8 mouse cellular contexts compared by ENCODE assay signal in genomic region chr11:69331152-69331551, GRCm38 (mm10). TPM values are rescaled to one million over a fixed set of nuclear protein-coding genes. Genes with fewer than 3 reads are reported as not detected.
DNase-seq lines count a peak whose midpoint lies in the region; ATAC-seq and TF ChIP-seq lines count a peak whose summit lies in the region.

No protein-coding gene starts in this region.

- peaks cover 56% of the 10 kb centered on the region for H3K4me1 ChIP-seq in liver, embryonic 12.5 days
- H3K4me1 ChIP-seq in hindbrain, embryonic 12.5 days = peaks cover 23% of the 10 kb centered on the region
- peaks cover 8% of the 10 kb centered on the region; the same call in 1 of the 2 replicates for H3K4me1 ChIP-seq in midbrain, postnatal 0 days (ENCODE audit: insufficient read depth, low read length)

- peak overlapping the region; percentile 78 for H3K4me2 ChIP-seq in liver, embryonic 12.5 days
- H3K4me2 ChIP-seq in hindbrain, embryonic 12.5 days (replicated peaks) = peak overlapping the region; percentile 66
- peak overlapping the region; percentile 57; the same call in 1 of the 2 replicates for H3K4me2 ChIP-seq in midbrain, postnatal 0 days (ENCODE audit: low read depth, low read length, poor library complexity, severe bottlenecking)

- ATAC-seq in liver, embryonic 12.5 days = no peak
- ATAC-seq in hindbrain, embryonic 12.5 days (ENCODE audit: low FRiP score) = no peak
- ATAC-seq in midbrain, postnatal 0 days (ENCODE audit: low FRiP score) = no peak
- no peak for ATAC-seq in CD4-positive, CD25-positive, alpha-beta regulatory T cell, adult 4 months

- WGBS in liver, embryonic 12.5 days (ENCODE audit: insufficient replicate concordance) = 77% methylated on average over 6 of the region's 6 CpGs
- WGBS in hindbrain, embryonic 12.5 days = 90% methylated on average over 6 of the region's 6 CpGs
- WGBS in midbrain, postnatal 0 days = 97% methylated on average over 6 of the region's 6 CpGs

- H3K27me3 ChIP-seq in liver, embryonic 12.5 days (replicated peaks) = peaks cover 81% of the 10 kb centered on the region
- peaks cover 34% of the 10 kb centered on the region for H3K27me3 ChIP-seq in hindbrain, embryonic 12.5 days
- H3K27me3 ChIP-seq in midbrain, postnatal 0 days (ENCODE audit: insufficient read depth, low read length) = 0 out of 2 replicates have a peak, but pooled peaks cover 3% of the 10 kb centered on the region

- H3K4me3 ChIP-seq in liver, embryonic 12.5 days = no peak overlapping the region
- no peak overlapping the region for H3K4me3 ChIP-seq in hindbrain, embryonic 12.5 days
- H3K4me3 ChIP-seq in midbrain, postnatal 0 days (ENCODE audit: low read depth, low read length) = no peak overlapping the region

- H3K36me3 ChIP-seq in liver, embryonic 12.5 days = no peaks in the 10 kb centered on the region
- no peaks in the 10 kb centered on the region for H3K36me3 ChIP-seq in hindbrain, embryonic 12.5 days
- H3K36me3 ChIP-seq in midbrain, postnatal 0 days (ENCODE audit: insufficient read depth, low read length) = no peaks in the 10 kb centered on the region

- peak; percentile 46 for DNase-seq in cerebellum, adult 9-10 months
- no peak for DNase-seq in cerebellum, postnatal 25 days
- DNase-seq in liver = no peak
- DNase-seq in midbrain, postnatal 0 days (ENCODE audit: low spot score) = no peak
- no peak for DNase-seq in frontal cortex, postnatal 14 days (ENCODE audit: low spot score in 2 of 2)

- no peaks in the 10 kb centered on the region for H3K9me3 ChIP-seq in liver, embryonic 12.5 days (replicated peaks)
- H3K9me3 ChIP-seq in hindbrain, embryonic 12.5 days (replicated peaks) = no peaks in the 10 kb centered on the region
- H3K9me3 ChIP-seq in midbrain, postnatal 0 days (ENCODE audit: low read length) = no peaks in the 10 kb centered on the region

- no peak overlapping the region for H3K27ac ChIP-seq in liver, embryonic 12.5 days
- no peak overlapping the region for H3K27ac ChIP-seq in hindbrain, embryonic 12.5 days
- H3K27ac ChIP-seq in midbrain, postnatal 0 days (ENCODE audit: low read depth, low read length) = no peak overlapping the region

- no peak for TF ChIP-seq CTCF in midbrain, postnatal 0 days (IDR thresholded peaks at IDR 0.05)

- H3K9ac ChIP-seq in liver, embryonic 12.5 days = no peak overlapping the region
- peak overlapping the region; percentile 68; the same call in 1 of the 2 replicates for H3K9ac ChIP-seq in hindbrain, embryonic 12.5 days
- no peak overlapping the region for H3K9ac ChIP-seq in midbrain, postnatal 0 days (replicated peaks; ENCODE audit: low read length, poor library complexity, severe bottlenecking)

RNA-seq across cellular contexts. Expression of gene Kcnab3, which starts 5.1 kb away (rescaled TPM):
- 0.24 and 0.48 TPM in 2 replicates for polyA plus RNA-seq in liver, embryonic 12.5 days (2016; fragmentation: Nextera tagmentation; extraction: Ambion mirVana)
- polyA plus RNA-seq in hindbrain, embryonic 12.5 days (2016; fragmentation: Nextera tagmentation; extraction: Ambion mirVana) = 5.0 and 5.4 TPM in 2 replicates
- 3.2 and 7.6 TPM in 2 replicates for total RNA-seq in midbrain, postnatal 0 days (2014; rRNA removed)
- polyA plus RNA-seq in midbrain, postnatal 0 days (2015; fragmentation: Nextera tagmentation; extraction: Ambion mirVana) = 5.4 and 5.6 TPM in 2 replicates
- 1 to 10 TPM in 1 of 2 experiments, under 1 TPM in 1; 0.62 to 1.2 TPM for polyA plus RNA-seq in CD4-positive, CD25-positive, alpha-beta regulatory T cell, adult 4 months (2017; shearing (Covaris generic))

RNA-seq across cellular contexts. Expression of gene Trappc1, which starts 7.4 kb away (rescaled TPM):
- polyA plus RNA-seq in liver, embryonic 12.5 days (2016; fragmentation: Nextera tagmentation; extraction: Ambion mirVana) = 90.4 and 90.9 TPM in 2 replicates
- 165 and 191 TPM in 2 replicates for polyA plus RNA-seq in hindbrain, embryonic 12.5 days (2016; fragmentation: Nextera tagmentation; extraction: Ambion mirVana)
- 128 and 205 TPM in 2 replicates for total RNA-seq in midbrain, postnatal 0 days (2014; rRNA removed)
- 161 and 177 TPM in 2 replicates for polyA plus RNA-seq in midbrain, postnatal 0 days (2015; fragmentation: Nextera tagmentation; extraction: Ambion mirVana)
- polyA plus RNA-seq in CD4-positive, CD25-positive, alpha-beta regulatory T cell, adult 4 months (2017; shearing (Covaris generic)) = 10 to 100 TPM; 92.9 to 99.3 TPM

RNA-seq across cellular contexts. Expression of gene Cntrob, which starts 7.6 kb away (rescaled TPM):
- 13.1 and 13.9 TPM in 2 replicates for polyA plus RNA-seq in liver, embryonic 12.5 days (2016; fragmentation: Nextera tagmentation; extraction: Ambion mirVana)
- 30.2 and 37.0 TPM in 2 replicates for polyA plus RNA-seq in hindbrain, embryonic 12.5 days (2016; fragmentation: Nextera tagmentation; extraction: Ambion mirVana)
- total RNA-seq in midbrain, postnatal 0 days (2014; rRNA removed) = 15.3 and 16.2 TPM in 2 replicates
- 10.2 and 13.6 TPM in 2 replicates for polyA plus RNA-seq in midbrain, postnatal 0 days (2015; fragmentation: Nextera tagmentation; extraction: Ambion mirVana)
- polyA plus RNA-seq in CD4-positive, CD25-positive, alpha-beta regulatory T cell, adult 4 months (2017; shearing (Covaris generic)) = 1 to 10 TPM; 8.2 to 8.5 TPM

RNA-seq across cellular contexts. Expression of gene Rnf227, which starts 9.1 kb away (rescaled TPM):
- polyA plus RNA-seq in liver, embryonic 12.5 days (2016; fragmentation: Nextera tagmentation; extraction: Ambion mirVana) = 1.5 and 1.7 TPM in 2 replicates
- polyA plus RNA-seq in hindbrain, embryonic 12.5 days (2016; fragmentation: Nextera tagmentation; extraction: Ambion mirVana) = 49.0 and 54.6 TPM in 2 replicates
- total RNA-seq in midbrain, postnatal 0 days (2014; rRNA removed) = 245 and 310 TPM in 2 replicates
- polyA plus RNA-seq in midbrain, postnatal 0 days (2015; fragmentation: Nextera tagmentation; extraction: Ambion mirVana) = 382 and 383 TPM in 2 replicates
- 1 to 10 TPM; 3.3 to 4.0 TPM for polyA plus RNA-seq in CD4-positive, CD25-positive, alpha-beta regulatory T cell, adult 4 months (2017; shearing (Covaris generic))

RNA-seq across cellular contexts. Expression of gene Chd3, which starts 38.1 kb away (rescaled TPM):
- polyA plus RNA-seq in liver, embryonic 12.5 days (2016; fragmentation: Nextera tagmentation; extraction: Ambion mirVana) = 4.7 and 6.4 TPM in 2 replicates
- 93.4 and 97.6 TPM in 2 replicates for polyA plus RNA-seq in hindbrain, embryonic 12.5 days (2016; fragmentation: Nextera tagmentation; extraction: Ambion mirVana)
- total RNA-seq in midbrain, postnatal 0 days (2014; rRNA removed) = 284 and 298 TPM in 2 replicates
- polyA plus RNA-seq in midbrain, postnatal 0 days (2015; fragmentation: Nextera tagmentation; extraction: Ambion mirVana) = 51.6 and 58.9 TPM in 2 replicates
- 10 to 100 TPM; 71.8 to 80.8 TPM for polyA plus RNA-seq in CD4-positive, CD25-positive, alpha-beta regulatory T cell, adult 4 months (2017; shearing (Covaris generic))
